Mouse (Mus musculus): Measurements from ENCODE around the gene Hormad2.

Gene Hormad2

DNA sequence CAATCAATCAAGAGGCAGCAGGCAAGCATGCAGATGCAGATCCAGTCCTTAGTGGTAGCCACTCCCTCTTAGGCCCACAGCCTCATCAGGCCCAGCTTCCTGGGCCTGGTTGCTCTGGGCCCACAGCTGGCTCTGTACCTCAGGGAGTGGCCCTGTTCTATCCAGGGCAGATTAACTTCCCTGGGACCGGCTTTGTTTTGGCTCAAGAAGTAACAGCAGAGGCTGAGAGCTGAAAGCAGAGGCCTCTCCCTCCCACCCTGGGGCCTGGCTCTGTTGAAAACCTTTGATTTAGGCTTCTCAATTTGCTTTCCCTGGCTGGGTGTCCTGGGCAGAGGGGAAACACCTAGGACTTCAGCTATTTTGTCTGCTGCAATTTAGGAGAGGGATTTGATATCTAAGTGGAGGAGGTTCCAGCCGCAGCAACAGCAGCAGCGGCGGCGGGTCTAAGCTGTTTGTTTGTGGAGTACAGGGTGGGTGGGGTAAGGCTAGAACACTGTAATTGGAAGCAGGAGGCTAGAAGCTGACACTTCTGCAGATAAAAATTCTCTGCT lies 138.5 kb downstream of the Hormad2 start:
- DNase-seq (ENCODE audit: low read depth, low spot score), result no peak

DNA sequence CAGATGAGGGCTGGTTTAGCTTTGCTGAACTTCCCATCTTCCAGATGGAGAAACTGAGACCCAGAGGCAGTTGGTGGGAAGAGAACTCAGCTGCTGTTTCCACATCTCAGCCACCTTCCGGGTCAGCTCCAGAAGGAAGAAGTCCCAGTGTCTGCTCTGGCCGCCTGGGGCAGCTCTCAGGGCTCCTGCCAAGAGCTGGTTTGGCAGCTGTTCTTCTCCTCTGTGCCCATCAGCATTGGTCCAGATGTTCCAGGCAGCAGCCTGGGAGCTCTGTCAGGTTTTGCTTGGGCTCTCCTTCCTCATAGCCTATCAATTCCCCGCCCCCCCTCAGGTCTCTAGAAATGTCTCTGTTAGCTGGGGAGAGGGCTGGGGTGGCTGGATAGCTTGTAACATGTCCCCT lies 140.2 kb downstream of the Hormad2 start:
- DNase-seq (ENCODE audit: low read depth, low spot score), result no peak

DNA sequence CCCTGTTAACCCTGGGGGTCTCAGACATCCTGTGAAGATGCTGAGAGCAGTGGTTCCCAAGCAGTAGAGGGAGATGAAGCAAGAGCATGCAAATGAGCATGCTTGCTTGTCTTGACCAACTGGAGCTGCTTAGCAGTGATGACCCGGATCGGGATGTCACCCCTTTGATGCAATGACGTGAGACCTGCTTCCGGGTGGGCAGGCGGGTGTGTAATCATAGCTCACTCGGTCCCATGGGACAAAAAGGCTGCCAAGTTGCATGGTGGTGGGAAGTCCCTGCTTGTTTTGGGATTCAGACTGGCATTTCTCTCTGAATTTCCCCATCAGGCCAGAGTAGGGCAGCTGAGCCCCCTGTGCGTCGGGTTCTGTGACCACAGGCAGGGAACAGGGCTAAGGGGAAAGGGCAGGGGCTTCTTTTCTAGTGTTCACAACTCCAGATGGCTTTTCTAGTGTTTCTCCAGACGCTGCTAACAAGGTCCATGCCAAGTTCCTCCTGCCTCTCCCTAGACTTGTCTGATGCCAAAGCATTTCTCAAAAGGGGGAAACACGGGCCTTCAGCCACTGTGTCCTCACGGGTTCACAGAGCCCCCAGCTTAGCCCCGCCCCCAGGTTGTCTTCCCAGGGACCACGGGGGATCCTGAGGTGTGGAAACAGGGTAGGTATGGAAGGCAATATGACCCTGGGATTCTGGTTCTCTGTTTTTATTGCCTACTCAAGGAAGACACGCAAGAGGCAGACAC lies 141.0 kb downstream of the Hormad2 start:
- DNase-seq (ENCODE audit: low read depth, low spot score), result no peak

DNA sequence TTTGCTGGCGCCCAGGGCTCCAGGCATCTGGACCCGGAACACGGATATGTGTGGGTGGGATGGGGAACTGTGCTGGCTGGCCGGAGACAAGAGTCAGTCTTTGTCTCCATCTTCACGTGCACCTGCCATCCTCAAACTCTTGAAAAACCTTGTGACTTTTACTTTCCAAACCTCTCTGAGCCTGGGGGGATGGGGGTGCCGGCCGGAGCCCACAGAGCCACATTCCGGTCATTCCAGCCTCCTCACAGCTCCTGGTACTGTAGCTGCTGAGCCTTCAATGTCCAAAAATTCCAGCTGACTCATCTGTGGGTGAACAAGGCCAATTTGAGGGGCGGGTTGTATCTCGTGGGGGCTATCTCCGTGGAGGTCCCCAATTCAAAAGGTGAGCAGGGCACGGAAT lies 141.7 kb downstream of the Hormad2 start:
- DNase-seq (ENCODE audit: low read depth, low spot score), result no peak

DNA sequence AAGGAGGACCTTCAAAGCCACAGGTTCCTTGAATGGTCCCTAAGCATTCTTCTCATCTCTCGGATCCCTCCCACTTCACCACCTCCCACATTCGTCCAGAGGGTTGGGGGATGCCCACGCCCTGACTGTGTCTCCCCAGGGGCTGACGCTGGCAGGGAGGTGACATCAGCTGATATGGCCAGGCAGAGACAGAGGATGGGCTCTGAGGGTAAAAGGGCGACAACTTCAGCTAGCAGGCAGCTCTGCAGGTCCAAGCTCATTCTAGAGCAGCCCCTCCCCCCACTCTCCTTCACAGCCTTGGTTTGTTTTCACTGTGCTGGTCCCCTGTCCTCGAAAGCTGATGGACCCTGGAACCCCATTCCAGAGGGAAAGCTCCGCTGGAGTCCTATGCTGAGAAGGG lies 142.3 kb downstream of the Hormad2 start:
- no peak for DNase-seq (ENCODE audit: low read depth, low spot score)

DNA sequence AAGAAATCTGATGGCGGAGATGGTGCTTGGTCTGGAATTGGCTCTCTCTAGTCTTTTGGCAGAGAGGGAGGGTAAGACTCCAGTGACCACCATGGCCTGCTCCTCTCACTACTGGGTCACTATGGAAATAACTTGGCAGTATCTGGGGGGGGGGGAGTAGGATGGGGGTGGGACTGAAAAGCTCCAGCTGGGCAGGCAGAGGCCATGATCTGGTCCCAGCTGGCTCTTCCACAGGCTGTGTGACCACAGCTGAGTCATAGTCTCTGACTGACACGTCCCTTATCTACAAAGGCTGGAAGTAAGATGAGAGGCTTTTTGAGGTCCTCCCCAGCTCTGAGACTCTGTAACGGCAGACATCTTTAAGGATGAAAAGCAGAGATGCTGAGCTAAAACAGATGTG lies 143.2 kb downstream of the Hormad2 start:
- DNase-seq (ENCODE audit: low read depth, low spot score), result no peak

DNA sequence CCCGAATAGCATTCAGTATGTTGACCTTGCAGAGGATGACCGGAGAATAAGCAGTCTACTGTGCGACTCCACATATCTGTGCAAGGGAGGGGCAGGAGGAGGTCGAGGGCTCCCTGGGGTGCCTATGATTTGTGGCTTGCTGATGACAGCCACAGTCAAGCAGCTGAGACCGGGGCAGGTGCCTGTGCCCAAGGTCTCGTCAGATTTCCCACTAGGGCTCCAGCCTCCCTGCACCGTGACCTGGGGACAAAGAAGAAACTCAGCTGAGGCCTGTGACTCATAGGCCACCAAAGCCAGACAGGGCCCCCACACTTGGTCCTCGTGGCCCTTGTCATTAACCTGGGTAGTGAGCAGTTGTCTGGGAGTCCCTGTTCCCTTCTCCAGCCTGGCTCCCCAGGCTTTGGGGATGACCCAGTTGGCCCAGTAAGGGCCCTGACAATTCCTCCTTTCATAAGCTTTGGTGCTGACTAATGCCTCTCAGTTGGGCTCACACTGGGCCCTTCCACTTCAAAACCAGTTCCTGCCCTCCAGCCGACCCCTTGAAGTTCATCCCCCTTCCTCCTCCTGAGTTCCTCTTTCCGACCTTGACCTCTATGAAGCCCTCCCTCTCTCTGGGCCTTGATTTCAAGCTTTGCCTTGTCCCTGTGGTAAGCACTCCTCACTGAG lies 144.2 kb downstream of the Hormad2 start:
- DNase-seq (ENCODE audit: low read depth, low spot score), result no peak
